Mouse (Mus musculus) G1E (cell line): ENCODE data around the gene Pkmyt1.

ENCODE experiments used
- CTCF ChIP-seq: IDR thresholded peaks from 2 replicates; pipeline ENCODE4 v1.5.1; 2012; ENCODE audit warnings: low read depth, low read length, inconsistent platforms, mixed read lengths
- GATA1 ChIP-seq: IDR thresholded peaks from 2 replicates; pipeline ENCODE4 v1.6.1; 2012; ENCODE audit warnings: borderline replicate concordance, low read length, inconsistent platforms, mixed read lengths
- GATA2 ChIP-seq: IDR thresholded peaks from 2 replicates; pipeline ENCODE4 v1.6.1; 2012; ENCODE audit warnings: low read depth, low read length, inconsistent platforms, borderline replicate concordance
- POLR2AphosphoS5 ChIP-seq: IDR thresholded peaks from 2 replicates; pipeline ENCODE4 v1.6.1; 2012; ENCODE audit warnings: low read depth, low read length, inconsistent platforms; ENCODE audit not compliant: insufficient replicate concordance
- TAL1 ChIP-seq: conservative IDR thresholded peaks from 2 replicates; pipeline ENCODE4 v1.6.1; 2012; ENCODE audit warnings: low read depth, low read length, inconsistent platforms, mixed read lengths

DNA sequence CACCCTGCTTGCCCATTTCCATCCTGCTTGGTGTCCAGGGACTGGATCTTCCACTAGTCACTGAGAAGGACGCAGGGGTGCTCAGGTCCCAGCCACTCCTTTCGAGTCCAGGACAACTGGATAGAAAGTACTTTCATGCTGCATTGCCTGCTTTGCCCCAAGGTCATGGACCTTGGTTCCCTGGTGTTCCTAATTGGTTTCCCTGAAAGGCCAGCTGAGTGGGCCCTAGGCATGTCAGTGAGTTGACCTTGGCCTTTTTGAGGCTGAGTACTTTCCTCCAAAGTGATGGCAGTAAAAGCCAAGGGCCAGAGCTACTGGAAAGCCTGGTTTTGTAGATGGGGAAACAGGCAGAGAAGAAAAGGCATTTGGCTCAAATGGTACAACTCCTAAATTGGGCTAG is 4.2 kb upstream of the Pkmyt1 start:
- no peak for TF ChIP-seq CTCF
- TF ChIP-seq POLR2AphosphoS5, result no peak
- no peak for TF ChIP-seq GATA1
- no peak for TF ChIP-seq GATA2
- no peak for TF ChIP-seq TAL1
